Mouse (Mus musculus) intestine, embryonic 14.5 days (tissue): ENCODE data around the gene Cyct. TPM values are rescaled to one million over a fixed set of nuclear protein-coding genes. Genes with fewer than 3 reads are reported as not detected.

Experiments
- ATAC-seq: fragments of 200-750 bp; cut with Nextera tagmentation; replicated peaks from 2 replicates; pipeline ENCODE4 v1.8.0; 2017; ENCODE audit warnings: low read depth, moderate number of reproducible peaks, moderate TSS enrichment, moderate library complexity; ENCODE audit not compliant: low FRiP score, low TSS enrichment
- DNase-seq: peaks from one replicate; pipeline ENCODE4 v3.0.0-alpha.2; 2018; ENCODE audit warnings: low spot score
- H3K27ac ChIP-seq: fragments of 300-500 bp; sonication (generic); 2 replicates; pipeline ENCODE4 v1.5.1; 2014; ENCODE audit warnings: low read depth, mild to moderate bottlenecking, control low read depth
- H3K27me3 ChIP-seq: fragments of 300-500 bp; sonication (generic); replicated peaks from 2 replicates; pipeline ENCODE4 v1.6.1; 2014; ENCODE audit warnings: low read length, control low read depth; ENCODE audit not compliant: control insufficient read depth, insufficient read depth
- H3K36me3 ChIP-seq: fragments of 300-500 bp; sonication (generic); 2 replicates; pipeline ENCODE4 v1.6.1; 2014; ENCODE audit warnings: low read length, control low read depth; ENCODE audit not compliant: control insufficient read depth, insufficient read depth
- H3K4me1 ChIP-seq: fragments of 300-500 bp; sonication (generic); replicated peaks from 2 replicates; pipeline ENCODE4 v1.6.1; 2014; ENCODE audit warnings: low read length, control low read depth, mixed read lengths; ENCODE audit not compliant: control insufficient read depth, insufficient read depth
- H3K4me2 ChIP-seq: fragments of 300-500 bp; sonication (generic); 2 replicates; pipeline ENCODE4 v1.6.1; 2014; ENCODE audit warnings: low read length
- H3K4me3 ChIP-seq: fragments of 300-500 bp; sonication (generic); 2 replicates; pipeline ENCODE4 v1.5.1; 2014; ENCODE audit warnings: low read depth, low read length, control low read depth, mixed read lengths
- H3K9ac ChIP-seq: fragments of 300-500 bp; sonication (generic); 2 replicates; pipeline ENCODE4 v1.6.1; 2014; ENCODE audit warnings: mild to moderate bottlenecking, low read length
- H3K9me3 ChIP-seq: fragments of 300-500 bp; sonication (generic); 2 replicates; pipeline ENCODE4 v1.6.1; 2016; ENCODE audit warnings: low read length, control low read depth; ENCODE audit not compliant: control insufficient read depth
- WGBS: fragments of 180-500 bp; shearing (Covaris S2); extraction: QIAGEN DNeasy Blood & Tissue Kit; methylation state at CpG from one replicate; pipeline ENCODE4 v1.1.7; 2014; 5-methylcytosine and 5-hydroxymethylcytosine counted together
- polyA plus RNA-seq: library from polyadenylated mRNA; unstranded; fragments of >200 nt; fragmentation: Nextera tagmentation; extraction: Ambion mirVana; gene quantifications from 2 replicates; pipeline ENCODE4 v1.2.1, GENCODE M21; 2014

Cyct gene
- polyA plus RNA-seq, 1 experiment from 2014 or later, result not detected

GRCm38 (mm10) chr2:76378646-76379045 is 18.4 kb upstream of the Cyct start:
- peaks cover 82% of the 10 kb centered on the region for H3K36me3 ChIP-seq
- ATAC-seq, result no peak
- 95% methylated on average over 19 of the region's 19 CpGs for WGBS
- no peaks in the 10 kb centered on the region for H3K27me3 ChIP-seq
- no peaks in the 10 kb centered on the region for H3K4me1 ChIP-seq
- no peaks in the 10 kb centered on the region for H3K9me3 ChIP-seq
- H3K4me2 ChIP-seq, result no peak overlapping the region
- H3K27ac ChIP-seq, result no peak overlapping the region
- no peak overlapping the region for H3K9ac ChIP-seq
- H3K4me3 ChIP-seq, result no peak overlapping the region
- no peak for DNase-seq

GRCm38 (mm10) chr2:76374544-76375206 is 14.4 kb upstream of the Cyct start:
- Histone ChIP-seq H3K27me3 (no peaks in the 10 kb centered on the region), H3K4me3 (no peak overlapping the region), H3K9me3 (no peaks in the 10 kb centered on the region), H3K27ac (no peak overlapping the region), H3K9ac (no peak overlapping the region), H3K4me2 (no peak overlapping the region), H3K4me1 (peaks cover 4% of the 10 kb centered on the region; the same call in 1 of the 2 replicates), H3K36me3 (peaks cover 68% of the 10 kb centered on the region)
- 93% methylated on average over 6 of the region's 6 CpGs for WGBS
- ATAC-seq, result no peak
- no peak for DNase-seq

- Histone ChIP-seq H3K4me2 (no peak overlapping the region), H3K4me1 (peaks cover 4% of the 10 kb centered on the region; the same call in 1 of the 2 replicates), H3K4me3 (no peak overlapping the region), H3K27me3 (no peaks in the 10 kb centered on the region), H3K27ac (no peak overlapping the region), H3K36me3 (peaks cover 44% of the 10 kb centered on the region), H3K9me3 (no peaks in the 10 kb centered on the region), H3K9ac (no peak overlapping the region)
- ATAC-seq (no peak), DNase-seq (no peak)
- WGBS, result 82% methylated on average over 4 of the region's 4 CpGs
These were observed 12.0 kb upstream of the Cyct start for GRCm38 (mm10) chr2:76372244-76372643.

- H3K9ac ChIP-seq, result peak overlapping the region; percentile 79
- peaks cover 35% of the 10 kb centered on the region for H3K36me3 ChIP-seq
- peak overlapping the region; percentile 96 for H3K4me3 ChIP-seq
- no peaks in the 10 kb centered on the region for H3K27me3 ChIP-seq
- no peaks in the 10 kb centered on the region for H3K9me3 ChIP-seq
- 4% methylated on average over 7 of the region's 7 CpGs for WGBS
- peaks cover 4% of the 10 kb centered on the region; the same call in 1 of the 2 replicates for H3K4me1 ChIP-seq
- ATAC-seq, result no peak
- H3K4me2 ChIP-seq, result peak overlapping the region; percentile 80
- DNase-seq, result no peak
- no peak overlapping the region for H3K27ac ChIP-seq
These were observed 10.3 kb upstream of the Cyct start for GRCm38 (mm10) chr2:76370656-76370922.

- H3K9me3 ChIP-seq, result no peaks in the 10 kb centered on the region
- peaks cover 30% of the 10 kb centered on the region for H3K36me3 ChIP-seq
- DNase-seq (peak; percentile 92), ATAC-seq (peak; percentile 85)
- H3K4me3 ChIP-seq, result peak within 1 kb of the TSS; percentile 96
- peak within 1 kb of the TSS; percentile 65 for H3K27ac ChIP-seq
- H3K27me3 ChIP-seq, result no peaks in the 10 kb centered on the region
- H3K4me2 ChIP-seq, result peak within 1 kb of the TSS; percentile 80
- WGBS, result under 1% methylated on average over 61 of the region's 61 CpGs
- H3K9ac ChIP-seq, result peak within 1 kb of the TSS; percentile 79
- H3K4me1 ChIP-seq, result peaks cover 4% of the 10 kb centered on the region; the same call in 1 of the 2 replicates
These were observed 9.8 kb upstream of the Cyct start, which contains the start of gene Rbm45 for GRCm38 (mm10) chr2:76369821-76370655. Gene Rbm45 (plus strand): TSS chr2:76369984.

- Histone ChIP-seq H3K27me3 (no peaks in the 10 kb centered on the region), H3K4me3 (no peak overlapping the region), H3K4me2 (no peak overlapping the region), H3K9ac (no peak overlapping the region), H3K9me3 (no peaks in the 10 kb centered on the region), H3K27ac (no peak overlapping the region), H3K36me3 (peaks cover 21% of the 10 kb centered on the region), H3K4me1 (peaks cover 4% of the 10 kb centered on the region; the same call in 1 of the 2 replicates)
- DNase-seq (no peak), ATAC-seq (no peak)
- 72% methylated on average over 13 of the region's 13 CpGs for WGBS
These were observed 8.8 kb upstream of the Cyct start for GRCm38 (mm10) chr2:76368861-76369660.

GRCm38 (mm10) chr2:76367188-76367922 is 7.1 kb upstream of the Cyct start:
- H3K9me3 ChIP-seq, result no peaks in the 10 kb centered on the region
- DNase-seq (peak; percentile 94), ATAC-seq (no peak; the same call in 1 of the 2 replicates)
- H3K27ac ChIP-seq, result no peak overlapping the region
- H3K27me3 ChIP-seq, result no peaks in the 10 kb centered on the region
- peaks cover 4% of the 10 kb centered on the region; the same call in 1 of the 2 replicates for H3K4me1 ChIP-seq
- no peak overlapping the region for H3K9ac ChIP-seq
- 14% methylated on average over 9 of the region's 9 CpGs for WGBS
- no peak overlapping the region for H3K4me3 ChIP-seq
- H3K36me3 ChIP-seq, result peaks cover 7% of the 10 kb centered on the region
- no peak overlapping the region for H3K4me2 ChIP-seq

GRCm38 (mm10) chr2:76365811-76366210 is 5.6 kb upstream of the Cyct start:
- peaks cover under 1% of the 10 kb centered on the region; the same call in 1 of the 2 replicates for H3K4me1 ChIP-seq
- H3K27ac ChIP-seq, result no peak overlapping the region
- H3K27me3 ChIP-seq, result no peaks in the 10 kb centered on the region
- no peak overlapping the region for H3K4me3 ChIP-seq
- no peak overlapping the region for H3K4me2 ChIP-seq
- WGBS, result 73% methylated on average over 4 of the region's 4 CpGs
- H3K9me3 ChIP-seq, result no peaks in the 10 kb centered on the region
- no peak for DNase-seq
- H3K9ac ChIP-seq, result no peak overlapping the region
- ATAC-seq, result no peak
- H3K36me3 ChIP-seq, result no peaks in the 10 kb centered on the region
